Mouse (Mus musculus) erythroblast, adult 5-6 weeks (primary cell): ENCODE results near the gene Zmynd15. TPM values are rescaled to one million over a fixed set of nuclear protein-coding genes. Genes with fewer than 3 reads are reported as not detected.
"Not testable (repeated sequence)": the region's sequence is repeated elsewhere in the genome, so short reads cannot be mapped to it uniquely, and the experiment has no call there.

Experiments used
- ATAC-seq: replicated peaks from 2 replicates; pipeline ENCODE4 v1.8.0; 2016; ENCODE audit warnings: moderate number of reproducible peaks, mild to moderate bottlenecking, moderate TSS enrichment, inconsistent platforms; ENCODE audit not compliant: poor library complexity, low FRiP score, severe bottlenecking
- total RNA-seq, 2 experiments: library from RNA; stranded (forward) in 1 of 2; stranded (reverse) in 1 of 2; fragments of 150-400 nt in 1 of 2; fragments of 200-764, 138-1000 nt in 1 of 2; gene quantifications; 2 replicates each; pipeline versions ENCODE4 v1.2.3 to v1.2.4; 2015 to 2017; ENCODE audit warnings: low replicate concordance in 2 of 2

Gene Zmynd15
- total RNA-seq, 2 experiments from 2014 or later = not detected

DNA sequence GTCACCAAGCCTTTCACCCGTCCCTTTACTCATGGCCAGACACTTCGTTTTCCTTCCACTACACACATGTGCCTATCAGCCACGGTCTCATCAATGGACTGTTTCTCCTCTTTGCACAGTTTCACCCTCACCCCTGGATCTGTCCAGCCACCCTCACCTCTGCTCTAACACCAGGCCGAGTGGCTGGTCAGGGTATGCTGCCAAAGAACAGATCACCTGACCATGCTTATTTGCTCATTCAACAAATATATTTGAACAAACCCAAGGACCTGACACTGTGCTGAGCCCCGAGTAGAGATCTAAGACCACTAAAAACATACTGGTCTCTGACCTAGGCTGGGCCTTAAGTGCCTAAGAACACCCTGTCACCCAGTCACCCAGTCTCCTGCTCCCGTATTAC is 14.6 kb upstream of the Zmynd15 start:
- no peak for ATAC-seq

DNA sequence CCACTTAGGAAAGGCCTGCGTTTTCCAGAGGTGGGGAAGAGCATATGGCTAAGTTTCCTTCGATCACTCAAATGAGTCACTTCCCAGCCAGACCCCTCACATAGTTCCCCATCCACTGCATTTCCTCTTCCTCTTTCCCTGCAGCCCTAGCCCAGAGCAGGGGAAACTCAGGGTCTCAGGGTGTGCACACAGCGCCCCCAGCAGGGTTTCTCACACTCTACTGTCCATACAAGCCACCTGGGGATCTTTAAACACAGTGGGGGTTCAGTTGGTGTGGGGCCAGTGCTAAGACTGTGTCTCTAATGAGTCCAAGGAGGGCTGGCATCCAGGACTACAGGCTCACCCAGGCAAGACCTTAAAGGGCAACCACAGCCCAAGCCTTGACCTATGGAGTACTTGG is 12.5 kb upstream of the Zmynd15 start:
- no peak for ATAC-seq

DNA sequence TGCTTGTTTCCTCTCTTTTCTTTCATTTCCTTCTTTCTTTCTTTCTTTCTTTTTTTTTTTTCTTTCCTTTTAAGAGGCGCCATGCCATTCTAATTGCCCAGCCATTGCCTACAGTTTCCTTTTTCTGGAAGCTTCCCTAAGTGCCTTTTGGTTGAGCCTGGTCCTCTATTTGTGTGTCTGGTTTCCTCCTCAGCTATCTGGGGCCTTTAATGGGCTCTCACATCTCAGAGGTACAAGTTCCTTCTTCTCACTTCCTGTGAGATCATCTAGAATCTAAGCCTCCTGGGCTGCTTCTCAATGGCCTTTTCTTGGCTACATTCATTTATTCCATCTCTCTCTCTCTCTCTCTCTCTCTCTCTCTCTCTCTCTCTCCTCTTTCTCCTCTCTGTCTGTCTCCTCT is 11.9 kb upstream of the Zmynd15 start:
- no peak for ATAC-seq

GRCm38 (mm10) chr11:70450926-70451325 is 8.3 kb upstream of the Zmynd15 start:
- no peak for ATAC-seq

- peak; percentile 94 for ATAC-seq
Observed at GRCm38 (mm10) chr11:70451797-70452498, 7.3 kb upstream of the Zmynd15 start, which contains the start of gene Med11. Gene Med11 (plus strand): TSS chr11:70451919.

DNA sequence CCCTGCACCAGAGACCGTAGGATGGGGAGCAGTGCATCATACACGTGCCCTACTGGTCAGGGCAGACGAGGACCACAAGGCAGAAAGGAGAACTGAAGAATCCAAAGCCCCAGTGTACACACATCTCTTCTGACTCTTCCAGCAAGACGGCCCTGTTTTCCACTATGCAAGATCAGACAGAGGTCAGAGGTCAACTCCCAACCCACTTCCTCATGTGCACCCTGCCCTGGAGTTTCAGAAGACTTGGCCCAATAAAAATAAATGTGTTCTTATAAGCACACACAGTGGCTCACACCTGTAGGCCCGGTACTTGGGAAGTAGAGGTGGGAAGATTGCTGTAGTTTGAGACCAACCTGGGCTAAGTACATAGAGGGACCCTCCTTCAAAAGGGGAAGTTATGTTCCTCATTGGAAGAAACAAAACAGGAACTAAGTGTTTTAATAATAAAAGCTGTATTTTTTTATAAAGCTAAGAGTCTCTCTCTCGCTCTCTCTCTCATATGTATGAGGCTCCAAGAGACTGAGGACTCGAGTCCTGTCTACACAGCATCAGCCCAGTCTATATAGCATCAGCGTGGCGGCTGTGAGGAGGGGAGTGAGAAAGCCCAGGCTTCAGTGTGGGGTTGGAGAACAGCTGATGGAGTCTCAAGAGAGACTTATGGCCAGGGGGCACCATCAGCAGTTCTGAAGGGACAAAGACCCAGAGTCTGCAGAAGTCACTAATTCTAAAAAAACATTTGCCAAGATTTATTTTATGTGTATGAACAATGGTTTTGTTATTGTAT is 5.8 kb upstream of the Zmynd15 start:
- ATAC-seq = no peak

DNA sequence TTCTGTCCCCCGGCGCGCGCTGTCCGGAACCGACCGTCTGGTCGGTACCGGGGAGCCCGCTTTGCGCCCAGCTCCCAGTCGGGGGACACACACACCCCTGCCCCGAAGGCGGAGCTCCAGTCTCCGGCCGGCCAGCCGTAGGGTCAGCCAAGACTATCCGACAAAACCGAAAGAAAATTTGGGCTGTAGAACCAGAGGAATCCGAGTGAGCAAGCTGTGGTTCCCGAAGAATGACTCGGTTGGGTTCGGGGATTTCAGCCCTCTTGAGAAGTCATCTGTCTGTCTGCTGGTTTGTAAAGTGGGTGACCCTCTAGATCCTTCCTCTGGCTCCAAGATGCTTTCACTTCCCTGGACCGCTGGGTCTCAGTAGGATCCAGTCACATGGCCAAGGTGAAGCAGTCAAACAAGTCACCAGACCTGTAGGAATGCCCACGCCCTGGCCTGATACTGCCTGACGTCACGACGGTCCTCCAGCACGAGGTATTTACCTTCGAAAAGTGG is 418 bp downstream of the Zmynd15 start, which contains the start of gene Cxcl16:
TSS of gene Cxcl16 (minus strand) at position 384 of the 501 bp plus-strand sequence.
- ATAC-seq = no peak

DNA sequence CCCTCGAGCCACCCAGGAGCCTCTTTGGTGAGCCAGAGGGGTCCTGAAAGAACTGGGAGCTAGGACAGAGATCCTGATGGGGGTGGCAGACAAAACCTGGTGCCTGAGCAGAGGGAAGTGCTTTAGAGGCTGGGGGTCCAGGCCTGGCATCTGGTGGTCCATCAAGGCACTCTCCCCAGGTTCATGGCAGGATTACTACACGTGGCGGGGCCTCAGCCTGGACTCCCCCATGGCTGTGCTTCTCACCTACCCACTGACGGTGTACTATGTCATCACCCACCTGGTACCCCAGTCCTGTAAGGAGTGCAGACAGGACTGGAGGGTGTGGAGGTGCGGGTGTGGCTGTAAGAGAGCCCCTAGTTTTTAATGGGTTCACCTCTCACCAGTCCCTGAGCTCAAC is 4.7 kb downstream of the Zmynd15 start:
- ATAC-seq = no peak

DNA sequence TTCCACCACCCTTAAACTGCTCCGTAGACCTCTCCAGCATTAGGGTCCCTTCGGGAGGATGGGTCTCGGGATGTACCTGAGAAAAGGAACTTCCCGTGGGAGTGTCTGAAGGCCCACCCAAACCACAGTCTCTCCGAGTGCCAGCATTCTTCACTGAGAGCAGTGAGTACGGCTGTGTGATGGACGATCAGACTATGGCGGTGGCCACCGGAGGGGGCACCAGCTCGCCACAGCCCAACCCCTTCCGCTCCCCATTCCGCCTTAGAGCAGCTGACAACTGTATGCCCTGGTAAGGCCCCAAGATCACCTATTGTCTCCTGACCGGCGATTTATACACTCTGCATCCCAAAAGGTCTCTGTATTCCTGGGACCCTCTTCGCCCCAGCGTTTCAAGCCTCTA is 6.0 kb downstream of the Zmynd15 start:
- ATAC-seq = no peak

- ATAC-seq = no peak
Observed at GRCm38 (mm10) chr11:70465824-70466223, 6.6 kb downstream of the Zmynd15 start.

DNA sequence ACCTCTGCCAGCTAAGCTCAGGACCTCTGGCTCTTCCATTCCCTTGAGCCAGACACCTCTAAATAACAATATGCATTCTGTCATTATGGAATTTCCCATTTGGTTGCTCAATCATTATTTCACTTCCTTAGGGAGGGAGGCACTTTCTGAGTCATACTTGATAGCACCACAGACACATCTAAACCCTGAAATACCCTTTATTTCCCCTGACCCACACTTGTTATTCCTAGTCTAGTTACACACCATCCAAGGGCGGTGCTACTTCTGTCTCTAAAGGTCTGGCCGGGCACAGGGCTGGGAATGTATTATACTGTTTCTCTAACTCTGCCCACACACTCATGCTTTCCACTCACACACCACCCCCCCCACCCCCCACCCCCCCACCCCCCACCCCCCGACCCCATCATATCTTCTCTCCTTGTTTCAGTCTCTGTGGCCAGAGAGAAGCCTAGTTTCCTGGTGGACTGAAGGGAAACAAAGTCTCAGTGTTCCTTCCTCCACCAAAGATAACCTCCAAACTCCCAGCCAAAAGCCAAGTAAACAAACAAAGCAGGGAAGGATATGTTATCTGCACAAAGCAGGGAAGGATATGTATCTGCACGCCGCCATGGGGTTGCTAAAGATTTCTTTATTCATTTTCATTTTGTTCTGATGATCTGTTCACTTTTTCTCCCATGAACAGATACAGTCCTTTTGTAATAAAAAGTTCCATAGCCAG is 8.8 kb downstream of the Zmynd15 start:
- no peak for ATAC-seq

DNA sequence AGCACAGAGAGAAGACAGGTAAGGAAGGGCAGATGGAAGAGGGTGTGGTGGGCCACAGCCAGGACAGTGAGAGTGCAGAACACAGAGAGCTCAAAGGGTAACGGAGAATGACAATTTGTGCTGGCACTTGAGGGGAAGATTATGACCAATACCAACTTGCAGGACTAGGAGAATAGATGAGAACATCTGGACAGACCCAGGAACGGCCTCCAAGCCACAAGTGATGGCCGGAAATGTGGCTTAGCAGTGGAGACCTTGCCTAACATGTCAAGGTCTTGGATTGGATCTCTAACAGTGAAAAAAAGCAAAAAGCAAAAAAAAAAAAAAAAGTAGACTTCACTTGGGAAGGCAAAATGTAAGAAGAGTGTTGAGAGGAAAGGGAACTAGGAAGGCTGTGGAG is 10.5 kb downstream of the Zmynd15 start:
- no peak for ATAC-seq

- ATAC-seq = no peak
Observed at GRCm38 (mm10) chr11:70472716-70473115, 13.5 kb downstream of the Zmynd15 start.

- not testable (repeated sequence) for ATAC-seq
Observed at GRCm38 (mm10) chr11:70473291-70473690, 14.1 kb downstream of the Zmynd15 start.

GRCm38 (mm10) chr11:70474872-70475534 is 15.8 kb downstream of the Zmynd15 start:
- ATAC-seq = no peak

GRCm38 (mm10) chr11:70485498-70485897 is 26.3 kb downstream of the Zmynd15 start:
- no peak for ATAC-seq

- no peak for ATAC-seq
Observed at GRCm38 (mm10) chr11:70487816-70488215, 28.6 kb downstream of the Zmynd15 start.

- ATAC-seq = no peak
Observed at GRCm38 (mm10) chr11:70489138-70489537, 29.9 kb downstream of the Zmynd15 start.

DNA sequence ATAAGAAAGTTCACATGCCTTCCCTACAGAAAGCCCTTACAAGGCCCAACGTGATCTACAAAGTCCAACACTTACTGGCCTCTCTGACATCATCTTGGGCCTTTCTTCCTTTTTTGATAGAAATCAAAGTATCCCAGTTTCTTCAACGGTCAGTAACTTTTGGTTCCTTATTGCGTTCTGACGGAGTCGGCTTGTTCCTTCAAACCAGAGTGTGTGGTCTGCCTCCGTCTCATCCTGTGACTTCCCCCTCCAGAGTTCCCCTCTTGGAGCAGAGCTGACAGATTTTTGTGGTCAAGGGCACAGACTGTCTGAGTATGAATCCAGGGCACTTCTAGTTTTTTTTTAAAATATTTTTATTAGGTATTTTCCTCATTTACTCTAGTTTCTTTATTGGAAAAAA is 30.5 kb downstream of the Zmynd15 start:
- ATAC-seq = no peak
